Mouse (Mus musculus) kidney, adult 9 months (tissue): ENCODE data around the gene She.
"Not testable (repeated sequence)": the region's sequence is repeated elsewhere in the genome, so short reads cannot be mapped to it uniquely, and the experiment has no call there.

ENCODE experiments used
- DNase-seq: peaks from one replicate; pipeline ENCODE4 v3.0.0; 2022

The She gene

DNA sequence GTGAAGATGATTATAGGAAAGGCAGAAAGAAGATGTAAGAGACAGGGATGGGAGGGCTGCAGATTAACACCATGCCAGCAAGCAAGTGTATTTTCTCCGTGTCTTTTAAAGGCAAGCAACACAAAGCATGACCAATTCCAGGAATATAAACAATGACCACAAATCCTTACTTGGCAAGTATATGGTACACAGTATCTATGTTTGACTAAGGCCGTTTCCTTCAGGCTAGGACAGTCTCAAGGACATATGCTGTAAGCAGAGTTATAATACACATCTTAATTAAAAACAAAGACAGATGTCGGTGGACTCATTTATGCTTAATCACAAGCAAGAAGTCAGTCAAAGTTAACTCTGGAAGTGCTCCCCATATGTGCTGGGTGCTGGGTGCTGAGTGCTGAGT lies 12.6 kb upstream of the She start:
- DNase-seq, result no peak

DNA sequence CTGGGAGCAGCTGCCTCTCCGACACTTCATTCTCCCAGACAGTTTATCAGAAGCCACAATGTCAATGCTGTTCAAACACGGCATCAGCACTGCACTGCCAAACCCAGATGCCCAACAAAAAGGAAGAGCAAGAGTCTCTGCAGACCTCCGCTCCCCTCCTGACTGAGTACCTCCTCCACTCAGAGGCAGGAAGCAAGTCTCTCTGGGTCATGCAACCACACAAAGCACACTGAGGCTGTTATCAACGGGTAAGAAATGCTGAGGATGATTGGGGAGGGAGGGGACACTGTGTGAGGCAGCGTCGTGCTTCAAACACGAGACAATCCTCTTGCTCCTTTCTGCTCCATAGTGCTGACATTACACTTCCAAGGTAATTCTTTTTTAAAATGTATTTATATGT lies 11.3 kb upstream of the She start:
- DNase-seq, result no peak

DNA sequence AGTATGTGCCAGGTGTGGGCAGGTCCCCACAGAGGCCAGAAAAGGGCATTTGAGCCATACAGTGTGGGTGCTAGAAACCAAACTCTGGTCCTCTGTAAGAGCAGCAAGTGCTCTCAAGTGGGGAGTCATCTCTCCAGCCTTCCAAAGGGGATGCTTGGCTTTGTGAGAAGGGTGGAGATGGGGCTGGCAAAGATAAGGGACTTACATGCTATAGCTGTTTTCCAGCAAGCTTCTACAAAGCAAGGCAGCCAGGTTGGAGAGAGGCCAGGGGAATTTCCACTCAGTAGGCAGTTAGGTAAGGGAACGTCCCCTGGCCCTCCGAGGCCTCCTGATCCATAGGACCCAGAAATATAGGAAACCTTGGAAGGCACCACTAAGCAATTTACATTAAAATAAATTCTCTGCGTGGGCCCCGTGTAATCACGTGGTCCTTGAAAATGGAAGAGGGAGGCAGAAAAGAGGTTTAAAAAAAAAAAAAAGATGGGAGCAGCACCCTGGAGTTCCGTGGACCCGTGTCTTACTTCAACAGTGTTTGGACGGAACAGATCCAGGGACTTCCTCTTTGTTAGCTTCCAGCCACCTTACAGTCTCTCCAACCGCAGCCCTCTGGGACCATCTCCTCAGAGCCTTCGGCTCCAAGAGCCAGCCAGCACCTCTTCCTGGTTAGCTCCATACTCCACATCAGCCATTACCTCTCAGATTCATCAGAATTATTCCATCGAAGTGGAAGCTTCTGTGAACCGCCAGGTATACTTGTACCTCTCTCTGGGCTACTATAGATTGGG lies 10.7 kb upstream of the She start:
- DNase-seq, result no peak

DNA sequence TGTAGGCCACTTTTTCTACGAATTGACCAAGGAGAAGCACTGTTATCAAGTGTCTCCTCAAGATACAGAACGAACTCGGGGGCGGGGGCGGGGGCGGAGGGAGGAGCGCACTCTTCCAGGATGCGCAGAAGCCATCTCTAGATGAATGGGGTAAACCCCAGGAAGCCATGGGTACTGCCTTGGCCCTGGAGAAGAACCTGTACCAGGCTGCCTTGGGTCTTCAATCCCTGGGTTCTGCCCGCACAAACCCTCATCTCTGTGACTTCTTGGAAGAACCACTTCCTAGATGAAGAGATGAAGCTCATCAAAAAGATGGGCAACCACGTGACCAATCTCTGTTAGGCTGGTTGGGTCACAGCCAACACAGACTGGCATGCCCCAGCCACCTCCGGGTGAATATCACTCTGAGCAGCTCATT lies 10.1 kb upstream of the She start:
- no peak for DNase-seq

DNA sequence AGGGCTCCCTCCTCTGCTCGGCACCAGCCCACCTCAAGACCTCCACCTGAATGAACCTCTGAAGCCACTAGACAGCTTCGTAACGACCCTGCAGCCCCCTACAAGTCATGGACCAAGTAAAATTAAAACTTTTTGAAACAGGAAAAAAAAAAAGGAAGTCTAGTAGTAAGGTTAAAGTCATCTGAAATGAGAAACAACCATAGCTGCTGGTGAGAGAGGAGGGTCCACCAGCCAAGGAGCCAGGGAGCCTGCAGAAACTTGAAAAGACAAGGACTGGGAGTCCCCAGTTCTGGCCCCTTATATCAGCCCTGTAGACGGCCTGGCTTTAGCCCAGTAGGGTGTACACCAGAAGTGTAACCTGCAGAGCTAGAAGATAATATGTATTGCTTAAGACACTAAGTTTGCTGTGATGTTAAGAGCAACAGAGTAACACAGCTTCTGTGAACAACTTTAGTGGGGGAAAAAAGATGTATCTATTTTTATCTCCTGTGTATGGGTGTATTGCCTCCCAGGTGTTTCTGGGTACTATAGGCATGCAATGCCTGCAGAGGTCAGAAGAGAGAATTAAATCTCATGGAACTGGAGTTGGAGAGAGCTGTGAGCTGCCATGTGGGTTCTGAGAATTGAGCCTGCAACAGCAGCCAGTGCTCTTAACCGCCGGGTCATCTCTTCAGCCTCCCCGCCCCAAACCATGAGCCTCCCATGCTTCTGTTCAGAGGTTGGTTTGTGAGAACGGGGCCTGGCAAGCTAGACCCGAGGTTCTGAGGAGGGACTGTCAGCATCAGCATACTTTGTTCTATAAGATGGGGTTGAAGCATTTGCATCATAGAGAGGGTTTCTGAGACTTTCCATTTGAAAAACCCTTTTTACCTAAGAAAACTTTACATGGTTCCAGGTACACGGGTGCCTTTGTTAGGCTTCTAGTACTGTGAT lies 9.4 kb upstream of the She start:
- DNase-seq, result no peak

DNA sequence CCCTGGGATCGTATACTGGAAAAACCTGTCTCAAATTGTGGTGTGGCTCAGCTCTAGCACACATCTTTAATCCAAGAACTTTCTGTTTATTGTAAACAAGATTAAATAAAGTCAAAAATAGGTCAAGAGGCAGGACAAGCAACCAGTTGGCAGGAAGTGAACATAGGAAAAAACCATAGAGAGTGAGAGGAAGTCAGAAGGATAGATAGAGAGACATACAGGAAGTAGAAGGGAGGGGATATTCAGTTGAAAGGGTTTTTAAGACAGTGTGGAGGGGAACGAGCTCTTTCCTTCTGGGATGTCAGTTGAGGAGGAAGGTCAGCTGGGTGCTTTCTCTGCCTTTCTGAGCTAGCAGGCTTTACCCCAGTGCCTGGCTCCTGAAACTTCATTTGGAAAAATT lies 7.6 kb upstream of the She start:
- DNase-seq, result no peak

DNA sequence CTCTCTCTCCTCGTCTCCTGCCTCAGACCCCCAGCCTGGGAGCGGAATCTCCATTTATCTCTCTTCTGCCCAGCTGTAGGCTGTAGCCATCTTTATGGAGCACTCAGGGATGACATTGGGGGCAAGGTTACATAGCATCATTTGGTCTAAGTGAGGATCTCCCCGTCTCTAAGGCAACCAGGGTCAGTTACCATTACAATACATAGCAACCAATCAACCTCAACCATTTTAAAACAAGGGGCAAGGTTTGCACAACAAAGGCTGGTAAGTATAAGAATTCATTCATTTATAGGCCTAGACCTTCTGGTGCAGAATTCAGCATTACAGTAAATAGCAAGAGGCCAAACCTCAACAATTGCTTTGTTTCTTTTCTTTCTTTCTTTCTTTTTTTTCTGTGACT lies 4.9 kb upstream of the She start:
- no peak for DNase-seq

DNA sequence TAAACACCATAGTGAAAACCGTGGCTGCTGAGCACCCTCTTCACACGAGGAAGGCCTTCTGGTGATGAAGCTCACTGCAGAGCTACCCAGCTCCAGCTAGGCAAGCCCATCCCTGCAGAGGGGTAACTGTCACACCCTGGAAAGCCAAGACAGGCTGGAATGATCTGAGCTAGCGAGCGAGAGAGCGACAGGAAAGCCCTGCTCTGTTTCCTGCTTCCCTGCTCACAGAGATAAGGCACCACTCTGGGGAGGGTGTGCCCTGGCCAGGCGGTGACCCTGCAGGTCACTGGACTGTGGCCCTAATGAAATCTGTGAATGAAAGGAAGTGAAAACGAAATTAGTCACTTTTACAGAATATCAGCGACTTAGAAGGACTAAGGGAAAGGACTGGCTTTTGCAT lies 4.2 kb downstream of the She start:
- peak; percentile 65 for DNase-seq

DNA sequence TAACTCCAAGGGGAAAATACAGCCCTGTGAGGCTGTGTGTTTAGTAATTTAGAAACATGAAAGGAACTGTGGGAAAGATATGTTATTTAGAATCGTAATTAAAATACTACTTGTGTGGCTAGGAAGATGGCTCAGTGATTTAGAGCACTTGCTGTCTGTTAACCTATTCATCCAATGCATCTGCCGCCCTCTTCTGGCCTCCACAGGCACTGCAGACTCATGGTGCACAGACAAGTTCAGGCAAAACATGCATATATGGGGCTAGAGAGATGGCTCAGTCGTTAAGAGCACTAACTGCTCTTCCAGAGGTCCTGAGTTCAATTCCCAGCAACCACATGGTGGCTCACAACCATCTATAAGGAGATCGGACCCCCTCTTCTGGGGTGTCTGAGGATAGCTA lies 11.1 kb downstream of the She start:
- peak; percentile 56 for DNase-seq

DNA sequence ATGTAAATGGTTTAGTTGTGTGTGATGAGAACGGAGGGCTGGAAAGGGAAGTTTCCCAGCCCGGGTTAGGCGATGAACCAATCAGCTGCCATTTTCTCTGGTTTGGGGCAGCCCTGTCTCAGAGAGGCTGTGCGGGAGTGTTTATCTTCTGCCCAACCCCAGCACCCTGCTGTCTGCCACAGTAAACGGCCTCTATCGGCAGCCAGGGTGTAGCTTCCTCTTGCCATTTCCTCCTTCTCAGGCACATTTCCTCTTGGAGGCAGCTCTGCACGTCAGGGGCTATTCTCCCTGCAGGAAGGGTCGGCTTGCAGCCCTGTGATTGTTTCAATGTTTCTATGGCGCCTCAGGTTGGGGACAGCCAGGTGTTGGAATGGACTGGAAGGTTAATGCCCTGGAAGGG lies 12.0 kb downstream of the She start:
- peak; percentile 66 for DNase-seq

DNA sequence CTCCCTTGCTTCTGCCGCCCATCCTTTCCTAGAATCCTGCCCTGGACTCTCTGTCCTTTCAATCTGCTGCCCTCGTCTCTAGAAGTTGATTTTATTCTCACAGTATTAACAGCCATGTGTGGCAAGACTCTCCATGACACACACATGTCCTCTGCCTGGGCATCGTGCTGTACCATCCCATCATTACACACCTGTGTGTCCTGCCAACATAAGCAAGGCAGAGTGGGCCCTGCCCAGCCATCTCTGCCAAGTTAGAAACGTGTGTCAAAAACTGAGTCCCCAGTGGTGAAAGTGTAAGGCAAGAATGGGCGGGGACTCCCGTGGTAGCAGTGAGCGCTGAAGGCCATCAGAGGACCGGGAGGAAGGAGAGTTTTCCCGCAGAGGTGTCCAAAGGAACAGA lies 14.6 kb downstream of the She start:
- no peak for DNase-seq

DNA sequence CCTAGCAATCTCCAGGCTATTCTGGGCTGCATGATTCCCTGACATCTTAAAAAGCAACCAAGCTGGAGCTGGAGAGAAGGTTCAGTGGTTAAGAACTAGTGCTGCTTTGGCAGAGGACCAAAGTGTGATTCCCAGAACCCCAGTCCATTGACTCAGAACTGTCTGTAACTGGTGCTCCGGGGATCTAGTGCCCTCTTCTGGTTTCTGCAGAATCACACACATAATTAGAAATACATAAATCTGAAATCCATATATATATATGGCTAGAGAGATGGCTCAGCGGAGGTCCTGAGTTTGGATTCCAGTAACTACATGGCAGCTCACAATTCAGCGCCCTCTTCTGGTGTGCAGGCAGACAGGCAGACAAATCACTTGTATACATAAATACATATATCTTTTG lies 16.0 kb downstream of the She start:
- no peak for DNase-seq

DNA sequence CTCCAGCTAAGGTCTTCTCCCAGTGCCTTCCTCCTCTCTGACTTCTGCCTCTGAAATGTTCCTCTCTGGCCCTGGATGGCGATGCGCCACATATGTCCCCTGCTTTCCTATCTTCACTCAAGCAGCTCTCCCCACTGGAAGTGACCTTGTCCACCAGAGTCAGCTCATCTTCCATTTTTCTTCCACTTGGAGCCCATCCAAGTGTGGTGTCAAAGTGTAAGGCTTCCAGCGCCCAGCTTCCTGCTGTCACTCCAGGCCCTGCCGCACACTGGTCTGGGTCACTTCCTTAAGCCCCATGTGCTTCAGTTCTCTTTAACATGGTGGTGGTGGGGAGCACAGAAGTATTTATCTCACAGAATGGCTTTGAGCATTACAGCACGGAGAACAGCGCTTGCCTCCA lies 16.4 kb downstream of the She start:
- peak; percentile 77 for DNase-seq

DNA sequence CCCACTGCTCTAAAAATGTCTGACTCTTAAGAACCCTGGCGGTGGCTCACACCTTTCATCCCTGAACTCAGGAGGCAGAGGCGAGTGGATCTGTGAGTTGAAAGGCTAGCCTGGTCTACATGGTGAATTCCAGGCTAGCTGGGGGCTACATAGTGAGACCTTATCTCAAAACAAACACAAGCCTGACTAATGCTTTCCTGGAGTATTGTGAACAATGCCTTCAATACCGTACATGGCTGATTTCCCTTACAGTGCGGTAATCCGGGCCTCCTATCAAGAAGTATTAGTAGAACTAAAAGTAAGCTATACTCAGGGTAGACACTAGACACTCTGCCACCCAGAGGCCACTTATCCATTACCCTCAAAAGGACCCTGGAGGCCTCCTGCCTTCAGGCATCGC lies 16.9 kb downstream of the She start:
- no peak for DNase-seq

DNA sequence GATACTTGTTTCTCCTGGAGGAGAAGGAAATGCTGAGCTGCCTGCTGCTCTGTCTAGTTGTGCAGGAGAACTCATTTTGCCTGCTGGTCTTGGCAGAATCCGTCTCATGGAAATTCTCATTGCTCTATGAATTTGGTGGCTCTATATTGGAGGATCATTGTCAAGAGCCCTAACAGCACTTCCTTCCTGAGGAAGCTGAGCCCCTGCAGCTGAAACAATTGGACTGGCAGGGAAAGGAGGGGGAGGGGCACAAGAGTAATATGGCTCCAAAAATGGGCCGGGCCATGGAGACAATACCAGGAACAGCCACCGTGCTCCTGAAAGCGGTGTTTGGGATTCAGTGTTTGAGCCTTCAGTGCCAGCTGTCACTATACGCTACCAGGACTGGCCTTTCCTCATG lies 22.6 kb downstream of the She start:
- DNase-seq, result peak; percentile 81

DNA sequence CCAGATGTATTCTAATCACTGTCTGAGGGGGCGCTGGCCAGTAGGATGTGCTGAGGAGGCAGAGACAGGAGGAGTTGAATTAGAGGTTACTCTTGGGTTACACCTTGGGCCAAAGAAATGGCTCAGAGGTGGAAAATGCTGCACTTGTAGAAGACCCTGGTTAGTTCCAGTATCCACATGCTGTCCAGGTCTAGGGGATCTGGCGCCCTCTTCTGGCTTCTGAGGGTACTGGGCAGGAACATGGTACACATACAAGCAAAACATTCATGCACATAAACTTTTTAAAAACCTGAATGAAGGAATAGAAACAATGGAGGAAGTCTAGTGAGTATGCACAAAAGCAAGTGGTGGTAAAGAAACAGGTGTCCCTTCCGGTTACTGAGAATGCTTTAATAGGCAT lies 26.2 kb downstream of the She start:
- no peak for DNase-seq

DNA sequence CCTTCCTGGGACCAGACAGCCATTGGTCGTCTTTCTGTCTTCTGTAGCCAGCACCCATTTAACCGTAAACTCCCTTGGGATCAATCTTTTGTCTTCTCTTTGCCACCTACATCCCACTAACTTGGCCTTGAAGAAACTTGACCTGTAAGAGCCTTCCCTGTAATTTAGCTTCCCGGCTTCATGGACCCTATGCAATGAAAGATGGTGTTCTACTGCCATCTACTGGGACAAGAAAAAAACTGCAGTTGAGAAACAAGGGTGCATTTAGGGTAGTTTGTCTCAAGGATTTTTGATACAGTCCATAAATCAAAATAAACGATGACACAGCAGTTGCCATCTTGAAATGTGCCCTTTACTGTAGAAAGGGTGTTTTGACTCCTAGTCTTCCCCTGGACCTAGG lies 27.0 kb downstream of the She start:
- peak; percentile 49 for DNase-seq

DNA sequence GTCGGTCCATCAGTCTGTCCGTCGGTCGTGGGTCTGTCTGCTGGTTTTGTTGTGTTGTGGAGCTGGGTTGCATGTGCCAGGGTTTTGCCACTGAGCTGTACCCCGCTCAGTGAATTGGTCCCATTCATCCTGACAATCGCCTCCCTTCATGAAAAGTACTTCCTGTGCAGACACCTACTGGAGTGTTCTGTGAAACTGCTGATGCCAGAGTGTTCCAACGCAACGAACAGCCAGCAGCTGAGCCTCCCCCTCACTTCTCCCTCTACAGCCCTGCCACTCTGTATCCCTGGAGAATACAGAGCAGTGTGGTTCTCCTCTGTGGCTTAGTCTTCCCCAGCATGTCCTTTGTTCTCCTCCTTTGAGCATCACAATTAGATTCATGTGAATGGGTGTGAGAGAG lies 27.7 kb downstream of the She start:
- DNase-seq, result no peak

DNA sequence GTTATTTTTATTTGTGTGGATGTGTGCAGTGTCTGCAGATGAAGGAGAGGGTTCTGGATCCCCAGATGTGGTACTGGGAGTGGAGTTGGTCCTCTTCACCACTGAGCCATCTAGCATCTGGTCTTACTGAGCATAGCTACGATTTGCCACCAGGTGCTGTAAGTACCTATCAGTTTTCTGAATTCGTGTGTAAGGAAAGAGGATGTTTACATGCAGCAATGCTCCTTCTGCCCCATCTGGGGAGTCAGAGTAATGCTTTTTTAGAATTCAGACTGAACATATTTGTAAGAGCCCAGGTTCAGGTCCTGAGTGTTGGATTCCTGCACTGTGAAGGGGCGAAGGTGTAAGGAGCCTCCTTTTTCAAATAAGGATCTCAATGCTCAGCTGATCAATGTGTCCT lies 28.8 kb downstream of the She start:
- DNase-seq, result no peak

DNA sequence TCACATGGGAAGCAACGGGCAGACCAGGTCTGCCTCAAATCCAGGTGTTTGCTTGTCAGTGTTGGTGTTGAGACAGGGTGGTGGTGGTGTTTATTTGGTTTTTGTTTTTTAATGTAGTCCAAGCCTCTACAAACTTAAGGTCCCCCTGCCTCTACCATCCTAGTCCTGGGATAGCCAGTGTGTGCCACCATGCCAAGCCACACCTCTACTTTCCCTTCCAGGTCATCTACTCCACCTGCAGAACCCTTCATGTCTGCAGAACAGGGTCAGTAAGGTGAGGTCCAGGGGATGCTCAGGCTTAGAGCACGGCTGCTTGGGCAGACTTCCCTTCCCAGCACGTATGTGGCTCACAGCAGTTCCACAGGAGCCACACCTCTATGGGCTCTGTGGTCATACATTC lies 29.2 kb downstream of the She start:
- DNase-seq, result no peak

DNA sequence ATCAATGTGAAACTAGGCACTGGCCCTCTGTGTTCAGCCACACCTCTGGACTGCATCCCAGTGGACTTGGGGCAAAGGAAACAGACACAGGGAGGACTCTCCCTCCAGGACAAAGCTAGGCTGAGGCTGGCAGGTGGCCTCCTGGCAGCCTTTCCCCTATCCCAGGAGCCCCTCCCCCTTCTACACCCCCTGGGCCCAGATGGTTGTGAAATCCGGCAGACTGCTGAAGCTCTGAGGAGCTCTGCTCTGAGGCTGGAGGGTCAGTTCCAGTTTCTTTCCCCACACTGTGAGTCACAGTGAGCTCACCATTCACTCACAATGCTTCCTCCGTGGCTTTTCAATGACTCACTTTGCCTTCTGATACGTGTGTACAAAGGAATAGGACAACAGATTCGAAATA lies 29.9 kb downstream of the She start:
- peak; percentile 43 for DNase-seq

DNA sequence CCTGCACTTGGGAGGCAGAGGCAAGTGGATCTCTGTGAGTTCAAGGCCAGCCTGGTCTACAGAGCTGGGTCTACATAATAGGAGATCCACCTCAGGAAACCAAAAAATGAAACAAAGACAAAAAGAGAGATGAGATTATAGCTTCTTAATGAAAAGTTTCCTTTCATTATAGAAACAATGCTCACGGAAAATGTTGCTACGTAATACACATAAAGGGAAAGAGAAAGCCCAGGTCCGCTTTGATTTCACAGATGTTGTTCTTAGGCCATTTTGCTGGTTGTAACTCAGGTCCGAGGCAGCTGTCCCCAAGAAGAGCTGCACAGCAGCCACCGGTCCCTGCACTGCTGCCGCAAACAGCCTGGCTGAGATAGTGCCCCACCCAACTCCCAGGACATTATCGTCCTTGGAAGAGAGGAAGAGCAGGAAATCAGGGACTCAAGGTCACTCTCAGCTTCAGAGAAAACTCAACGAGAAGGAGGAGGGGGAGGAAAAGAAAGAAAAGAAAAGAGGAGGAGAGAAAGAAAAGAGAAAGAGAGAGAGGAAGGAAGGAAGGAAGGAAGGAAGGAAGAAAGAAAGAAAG lies 31.1 kb downstream of the She start:
- DNase-seq, result no peak

DNA sequence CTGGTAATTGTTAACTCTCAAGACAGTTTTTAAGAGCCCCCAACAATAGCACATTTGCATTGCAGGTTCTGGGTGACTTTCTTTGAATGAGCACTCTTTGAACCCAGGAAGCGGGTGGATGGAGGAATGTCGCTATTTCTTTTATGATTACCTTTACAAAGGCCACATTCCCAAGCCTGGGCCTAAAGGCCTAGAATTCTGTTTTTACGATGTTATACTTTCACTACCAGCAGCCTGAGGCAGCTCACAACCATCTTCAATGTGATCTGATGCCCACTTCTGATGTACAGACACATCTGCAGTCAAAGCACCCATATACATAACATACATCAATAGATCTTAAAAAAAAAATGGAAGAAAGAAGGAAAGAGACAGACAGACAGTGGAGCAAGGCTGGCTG lies 32.1 kb downstream of the She start:
- not testable (repeated sequence) for DNase-seq
